Comparison of ENCODE assay signal across 29 mouse cellular contexts in genomic region chr13:107798144-107798543, GRCm38 (mm10).
DNase-seq lines count a peak whose midpoint lies in the region; ATAC-seq and TF ChIP-seq lines count a peak whose summit lies in the region.
"Had no signal": no experiment of that assay in that cellular context is flagged by ENCODE, and none has a peak within 500 bp of the region (broad histone marks: within the 10 kb centered on the region; RNA-seq: fewer than 3 reads in every experiment).

No protein-coding gene starts in this region.

- H3K36me3 ChIP-seq in hindbrain, embryonic 16.5 days (ENCODE audit: control insufficient read depth, insufficient read depth, low read length): no peaks in the 10 kb centered on the region
- H3K36me3 ChIP-seq in hindbrain, embryonic 11.5 days (ENCODE audit: control insufficient read depth, insufficient read depth, low read length): no peaks in the 10 kb centered on the region
- no peaks in the 10 kb centered on the region for H3K36me3 ChIP-seq in stomach, embryonic 16.5 days (ENCODE audit: control insufficient read depth, insufficient read depth, low read length)
- no peaks in the 10 kb centered on the region for H3K36me3 ChIP-seq in stomach, postnatal 0 days (ENCODE audit: control insufficient read depth, insufficient read depth, low read length)
- H3K36me3 ChIP-seq: heart, embryonic 13.5 days; limb, embryonic 10.5 days; limb, embryonic 15.5 days; liver, embryonic 15.5 days; midbrain, embryonic 15.5 days; neural tube, embryonic 12.5 days; stomach, embryonic 15.5 days had no signal

- H3K9ac ChIP-seq in hindbrain, embryonic 16.5 days (ENCODE audit: low read depth, low read length): no peak overlapping the region
- H3K9ac ChIP-seq in hindbrain, embryonic 11.5 days (ENCODE audit: low read depth, low read length): no peak overlapping the region
- no peak overlapping the region for H3K9ac ChIP-seq in stomach, embryonic 16.5 days (ENCODE audit: low read length)
- H3K9ac ChIP-seq in stomach, postnatal 0 days (ENCODE audit: low read length): no peak overlapping the region
- H3K9ac ChIP-seq: forebrain, embryonic 13.5 days; heart, embryonic 13.5 days; limb, embryonic 15.5 days; liver, embryonic 15.5 days; lung, embryonic 14.5 days; midbrain, embryonic 15.5 days; neural tube, embryonic 12.5 days; stomach, embryonic 15.5 days had no signal

- TF ChIP-seq EP300 in stomach, postnatal 0 days (optimal IDR thresholded peaks at IDR 0.05): no peak

- no peaks in the 10 kb centered on the region for H3K27me3 ChIP-seq in hindbrain, embryonic 16.5 days (replicated peaks; ENCODE audit: control insufficient read depth, insufficient read depth, low read length)
- H3K27me3 ChIP-seq in hindbrain, embryonic 11.5 days (ENCODE audit: control insufficient read depth, insufficient read depth, low read length): no peaks in the 10 kb centered on the region
- H3K27me3 ChIP-seq in stomach, embryonic 16.5 days (ENCODE audit: control insufficient read depth, insufficient read depth, low read length): no peaks in the 10 kb centered on the region
- H3K27me3 ChIP-seq in stomach, postnatal 0 days (ENCODE audit: control insufficient read depth, insufficient read depth, low read length): no peaks in the 10 kb centered on the region
- H3K27me3 ChIP-seq: CH12.LX; forebrain, embryonic 13.5 days; heart, embryonic 13.5 days; limb, embryonic 15.5 days; liver, embryonic 15.5 days; midbrain, embryonic 15.5 days; neural tube, embryonic 12.5 days; stomach, embryonic 15.5 days had no signal

- intact Hi-C loops in left cerebral cortex, postnatal 10 days (cut with DNase I): no loop called here

- WGBS in hindbrain, embryonic 16.5 days: 58% methylated on average over 7 of the region's 7 CpGs
- WGBS in hindbrain, embryonic 11.5 days: 84% methylated on average over 7 of the region's 7 CpGs
- WGBS in stomach, embryonic 16.5 days: 55% methylated on average over 7 of the region's 7 CpGs
- 47% methylated on average over 7 of the region's 7 CpGs for WGBS in stomach, postnatal 0 days

- ATAC-seq in hindbrain, embryonic 16.5 days: 0 out of 2 replicates have a peak, but pooled peaks have one; percentile 28
- no peak for ATAC-seq in hindbrain, embryonic 11.5 days (ENCODE audit: low FRiP score)
- peak; percentile 44; the same call in 1 of the 2 replicates for ATAC-seq in stomach, embryonic 16.5 days (ENCODE audit: insufficient read depth, low FRiP score)
- ATAC-seq in stomach, postnatal 0 days (ENCODE audit: low FRiP score, low TSS enrichment): no peak
- ATAC-seq: forebrain, embryonic 13.5 days; midbrain, embryonic 15.5 days had no signal

- peaks cover 30% of the 10 kb centered on the region for H3K4me1 ChIP-seq in hindbrain, embryonic 16.5 days (ENCODE audit: control insufficient read depth, insufficient read depth, low read depth, low read length)
- H3K4me1 ChIP-seq in hindbrain, embryonic 11.5 days (replicated peaks; ENCODE audit: control insufficient read depth, insufficient read depth, low read length): peaks cover 2% of the 10 kb centered on the region; the same call in 1 of the 2 replicates
- H3K4me1 ChIP-seq in stomach, embryonic 16.5 days (ENCODE audit: control insufficient read depth, insufficient read depth, low read length): peaks cover 15% of the 10 kb centered on the region
- H3K4me1 ChIP-seq in stomach, postnatal 0 days (replicated peaks; ENCODE audit: control insufficient read depth, insufficient read depth): peaks cover 8% of the 10 kb centered on the region
- H3K4me1 ChIP-seq: liver, embryonic 15.5 days had no signal

- H3K4me2 ChIP-seq in hindbrain, embryonic 16.5 days (ENCODE audit: low read length): no peak overlapping the region
- H3K4me2 ChIP-seq in hindbrain, embryonic 11.5 days (replicated peaks; ENCODE audit: low read depth, low read length): no peak overlapping the region
- no peak overlapping the region for H3K4me2 ChIP-seq in stomach, embryonic 16.5 days (ENCODE audit: low read depth, low read length)
- H3K4me2 ChIP-seq in stomach, postnatal 0 days (replicated peaks; ENCODE audit: low read depth): no peak overlapping the region
- H3K4me2 ChIP-seq: forebrain, embryonic 13.5 days; heart, embryonic 13.5 days; limb, embryonic 15.5 days; liver, embryonic 15.5 days; lung, embryonic 14.5 days; midbrain, embryonic 15.5 days; neural tube, embryonic 12.5 days; stomach, embryonic 15.5 days had no signal

- H3K27ac ChIP-seq in hindbrain, embryonic 16.5 days (ENCODE audit: low read depth, low read length): no peak overlapping the region
- no peak overlapping the region for H3K27ac ChIP-seq in hindbrain, embryonic 11.5 days (ENCODE audit: low read depth, low read length)
- H3K27ac ChIP-seq in stomach, embryonic 16.5 days (ENCODE audit: low read length): no peak overlapping the region
- H3K27ac ChIP-seq in stomach, postnatal 0 days (replicated peaks): no peak overlapping the region
- H3K27ac ChIP-seq: forebrain, embryonic 13.5 days; gastrocnemius, adult 2 months; heart, embryonic 13.5 days; limb, embryonic 15.5 days; liver, embryonic 15.5 days; midbrain, embryonic 15.5 days; neural tube, embryonic 12.5 days; stomach, embryonic 15.5 days had no signal

- H3K9me3 ChIP-seq in hindbrain, embryonic 16.5 days (ENCODE audit: control insufficient read depth, low read length): no peaks in the 10 kb centered on the region
- no peaks in the 10 kb centered on the region for H3K9me3 ChIP-seq in hindbrain, embryonic 11.5 days (ENCODE audit: control insufficient read depth, low read length)
- no peaks in the 10 kb centered on the region for H3K9me3 ChIP-seq in stomach, embryonic 16.5 days (replicated peaks; ENCODE audit: control insufficient read depth, low read length)
- no peaks in the 10 kb centered on the region for H3K9me3 ChIP-seq in stomach, postnatal 0 days (ENCODE audit: control insufficient read depth, low read length)
- H3K9me3 ChIP-seq: forebrain, embryonic 13.5 days; heart, embryonic 13.5 days; limb, embryonic 10.5 days; limb, embryonic 15.5 days; liver, embryonic 15.5 days; midbrain, embryonic 15.5 days; neural tube, embryonic 12.5 days; stomach, embryonic 15.5 days had no signal

- DNase-seq in hindbrain, embryonic 11.5 days (ENCODE audit: low spot score): no peak
- DNase-seq in stomach, postnatal 0 days (ENCODE audit: low spot score): no peak
- peak; percentile 25 for DNase-seq in fibroblast of lung, adult 2 months (ENCODE audit: low read depth)
- no peak for DNase-seq in adrenal gland, postnatal 25 days
- DNase-seq in ovary, postnatal 14 days (ENCODE audit: low spot score): no peak
- DNase-seq in left cerebral cortex, postnatal 10 days (ENCODE audit: extremely low spot score in 1 of 2, low spot score in 2 of 2): no peak
- DNase-seq: adrenal gland, postnatal 14 days; cerebellum, adult 11-12 months; cerebellum, postnatal 10 days; gastrocnemius, adult 2 months; gastrocnemius, postnatal 36 days; heart, postnatal 10 days; kidney, adult 11 months; kidney, postnatal 14 days; lung, embryonic 14.5 days; lung, postnatal 14 days; thymus, adult 18-20 months; thymus, postnatal 25 days had no signal

- TF ChIP-seq CTCF in stomach, postnatal 0 days (IDR thresholded peaks at IDR 0.05; ENCODE audit: low read depth): no peak

- no peak overlapping the region for H3K4me3 ChIP-seq in hindbrain, embryonic 16.5 days (ENCODE audit: low read length)
- H3K4me3 ChIP-seq in hindbrain, embryonic 11.5 days (ENCODE audit: low read depth, low read length): no peak overlapping the region
- no peak overlapping the region for H3K4me3 ChIP-seq in stomach, embryonic 16.5 days (replicated peaks; ENCODE audit: low read length)
- no peak overlapping the region for H3K4me3 ChIP-seq in stomach, postnatal 0 days (ENCODE audit: low read depth, low read length)
- H3K4me3 ChIP-seq: forebrain, embryonic 13.5 days; gastrocnemius, adult 2 months; heart, embryonic 13.5 days; limb, embryonic 10.5 days; limb, embryonic 15.5 days; liver, embryonic 15.5 days; midbrain, embryonic 15.5 days; neural tube, embryonic 12.5 days; stomach, embryonic 15.5 days had no signal

Comparison
In these comparisons a context has a peak if more than half of its experiments do, and no peak if none do; other contexts are left out.
1. ATAC-seq: peak in hindbrain, embryonic 16.5 days (single experiment) and stomach, embryonic 16.5 days (single experiment); none in hindbrain, embryonic 11.5 days (single experiment) and stomach, postnatal 0 days (single experiment).